Mouse (Mus musculus) 3T3-L1 (cell line): ENCODE data around the gene Il2rb.

ENCODE experiments used
- DNase-seq: peaks from one replicate; pipeline ENCODE4 v3.0.0-alpha.2; 2015; ENCODE audit warnings: low read depth, low spot score

The Il2rb gene

GRCm38 (mm10) chr15:78520112-78520715 is 25.1 kb upstream of the Il2rb start:
- no peak for DNase-seq

DNA sequence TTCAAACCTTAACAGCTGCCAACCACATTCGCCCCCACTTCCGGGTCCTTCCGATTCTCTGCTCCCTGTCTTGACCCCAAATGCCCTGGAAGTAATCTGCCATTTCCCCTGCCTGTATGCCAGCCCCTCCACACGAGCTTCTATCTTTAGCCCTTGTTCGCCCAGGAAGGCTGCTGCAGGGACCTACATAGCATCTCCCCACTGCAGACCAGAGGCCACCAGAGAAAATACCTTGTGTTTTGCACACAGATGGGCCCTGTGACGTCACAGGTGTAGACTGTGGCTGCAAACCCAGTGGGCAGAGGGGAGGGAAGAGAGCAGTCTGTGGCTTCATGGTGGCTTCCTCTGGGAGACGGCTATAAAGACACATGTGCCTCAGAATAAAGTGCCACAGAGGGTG is 23.1 kb upstream of the Il2rb start:
- DNase-seq: no peak

- DNase-seq: no peak
Measured at GRCm38 (mm10) chr15:78515759-78516158, 20.7 kb upstream of the Il2rb start.

GRCm38 (mm10) chr15:78514393-78515146 is 19.5 kb upstream of the Il2rb start:
- DNase-seq: peak; percentile 82

- DNase-seq: no peak
Measured at GRCm38 (mm10) chr15:78513019-78513418, 17.9 kb upstream of the Il2rb start.

DNA sequence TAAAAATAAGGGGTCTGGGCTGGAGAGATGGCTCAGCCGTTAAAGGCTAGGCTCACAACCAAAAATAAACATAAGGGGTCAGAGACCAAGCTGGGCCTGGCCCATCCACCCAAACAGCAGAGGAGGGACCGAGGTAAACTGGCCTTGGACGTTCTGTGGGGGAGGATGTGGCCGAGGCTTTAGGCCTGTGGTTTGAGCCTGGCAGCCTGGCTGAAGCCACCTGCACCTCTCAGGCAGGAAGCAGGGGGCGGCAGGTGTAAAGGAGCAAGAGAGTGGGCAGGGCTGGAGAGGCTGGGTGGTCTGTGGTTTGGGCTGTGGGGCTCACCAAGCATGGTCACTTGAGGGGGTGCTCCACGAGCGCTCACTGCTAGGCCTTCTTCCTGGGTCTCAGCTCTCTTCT is 16.9 kb upstream of the Il2rb start:
- DNase-seq: no peak

DNA sequence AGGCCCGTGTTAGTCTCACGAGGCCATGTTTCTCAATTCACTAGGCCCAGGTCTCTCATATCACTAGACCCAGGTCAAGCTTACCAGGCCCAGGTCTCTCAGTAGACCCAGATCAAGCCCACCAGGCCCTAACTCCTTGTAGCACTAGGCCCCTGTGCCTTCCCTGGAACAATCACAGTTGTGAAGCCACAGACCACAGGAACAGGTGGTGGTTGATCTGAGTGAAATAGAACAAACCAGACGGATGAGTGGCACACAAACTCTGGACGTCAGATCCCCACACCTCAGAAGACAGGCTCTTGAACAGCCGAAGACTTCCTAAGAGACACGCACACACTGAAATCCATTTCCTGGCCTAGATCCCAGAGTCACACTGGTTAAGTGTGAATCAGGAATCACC is 15.7 kb upstream of the Il2rb start:
- DNase-seq: no peak

DNA sequence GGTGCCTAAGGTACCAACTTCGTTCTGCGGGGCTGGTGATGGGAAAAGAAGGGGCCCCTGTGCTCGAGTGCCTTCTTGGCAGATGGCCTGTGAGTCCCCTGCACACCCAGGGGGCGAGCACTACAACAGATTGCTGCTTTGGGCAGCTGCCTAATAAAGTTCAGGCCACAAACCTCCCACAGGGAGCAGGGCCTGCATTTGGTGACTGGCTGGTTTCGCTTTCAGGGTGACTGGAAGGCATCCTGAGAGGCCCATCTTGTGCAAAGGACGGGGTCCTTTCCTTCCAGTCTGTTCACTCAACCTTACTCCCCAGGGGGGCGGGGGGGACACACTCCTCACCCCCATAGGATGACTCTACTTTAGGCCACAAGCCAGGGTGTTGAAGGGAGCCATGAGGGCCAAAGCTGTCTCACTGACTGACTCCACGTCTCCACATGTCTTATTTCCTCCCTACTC is 15.1 kb upstream of the Il2rb start:
- DNase-seq: peak; percentile 27

- no peak for DNase-seq
Measured at GRCm38 (mm10) chr15:78509297-78509899, 14.3 kb upstream of the Il2rb start.

- DNase-seq: no peak
Measured at GRCm38 (mm10) chr15:78508443-78508842, 13.4 kb upstream of the Il2rb start.

- no peak for DNase-seq
Measured at GRCm38 (mm10) chr15:78505541-78505940, 10.5 kb upstream of the Il2rb start.

DNA sequence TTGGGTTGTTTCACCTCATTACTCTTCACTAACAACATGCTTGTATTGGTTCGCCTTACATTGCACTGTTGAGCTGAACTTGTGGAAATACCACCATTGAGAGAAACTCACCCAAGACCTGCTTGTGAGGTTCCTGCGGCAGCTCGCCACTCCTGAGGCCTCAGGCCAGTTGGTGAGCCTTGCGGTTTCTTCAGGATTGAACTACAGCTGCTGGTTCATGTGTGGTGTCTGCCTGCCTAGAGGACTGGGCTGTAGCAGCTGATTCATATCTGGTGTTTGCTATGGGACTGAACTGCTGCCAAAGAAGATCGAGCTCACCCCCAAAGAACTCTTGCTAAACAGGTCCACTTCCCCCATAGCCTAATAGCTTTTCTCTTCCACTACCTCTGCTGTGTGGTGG is 9.7 kb upstream of the Il2rb start:
- no peak for DNase-seq

- DNase-seq: no peak
Measured at GRCm38 (mm10) chr15:78504013-78504412, 8.9 kb upstream of the Il2rb start.

- DNase-seq: no peak
Measured at GRCm38 (mm10) chr15:78502437-78503132, 7.5 kb upstream of the Il2rb start.

DNA sequence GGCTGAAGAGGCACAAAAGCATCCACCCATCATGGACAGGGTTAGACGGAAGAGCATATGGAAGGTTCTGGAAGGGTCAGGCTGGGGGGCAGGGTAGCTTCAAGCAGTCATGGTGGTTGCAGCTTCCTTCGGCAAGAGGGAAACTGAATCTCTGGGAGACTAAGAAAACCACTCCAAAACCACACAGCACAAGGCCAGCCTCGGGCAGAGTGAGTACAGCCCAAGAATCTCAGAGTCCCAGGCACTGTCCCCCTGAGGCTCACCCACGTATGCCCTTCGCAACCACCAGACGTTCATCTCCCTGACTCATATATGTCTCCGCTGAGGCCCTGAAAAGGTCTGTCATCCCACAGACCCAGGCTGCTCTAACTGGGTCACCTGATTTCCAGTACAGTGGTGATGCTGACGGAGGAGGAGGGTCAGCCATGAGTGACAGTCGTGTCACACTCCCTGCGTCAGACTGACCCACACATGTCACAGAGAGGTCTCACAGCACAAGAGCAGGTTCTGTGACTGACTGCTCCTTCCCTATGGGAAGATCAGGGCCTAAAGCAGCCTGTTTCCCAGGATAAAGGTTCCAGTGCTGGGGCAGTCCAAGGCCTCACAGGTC is 1.6 kb downstream of the Il2rb start:
- DNase-seq: peak; percentile 81

GRCm38 (mm10) chr15:78491301-78491700 is 3.8 kb downstream of the Il2rb start:
- no peak for DNase-seq

DNA sequence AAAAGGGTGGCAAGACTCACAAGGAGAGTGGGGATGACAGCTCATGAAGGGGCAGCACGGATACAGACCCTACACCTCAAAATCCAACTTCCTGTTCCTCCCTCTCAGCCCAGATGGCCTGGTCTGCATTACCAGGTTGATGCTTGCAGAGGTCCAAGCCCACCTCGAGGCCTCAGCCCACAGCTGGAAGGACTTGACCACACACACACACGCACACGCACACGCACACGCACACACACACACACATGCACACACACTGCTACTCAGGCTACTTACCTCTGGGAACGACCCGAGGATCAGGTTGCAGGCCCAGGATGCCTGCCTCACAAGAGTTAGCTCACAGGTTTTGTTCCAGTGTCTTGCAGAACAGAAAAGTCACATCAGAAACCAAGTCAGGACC is 5.2 kb downstream of the Il2rb start:
- no peak for DNase-seq

DNA sequence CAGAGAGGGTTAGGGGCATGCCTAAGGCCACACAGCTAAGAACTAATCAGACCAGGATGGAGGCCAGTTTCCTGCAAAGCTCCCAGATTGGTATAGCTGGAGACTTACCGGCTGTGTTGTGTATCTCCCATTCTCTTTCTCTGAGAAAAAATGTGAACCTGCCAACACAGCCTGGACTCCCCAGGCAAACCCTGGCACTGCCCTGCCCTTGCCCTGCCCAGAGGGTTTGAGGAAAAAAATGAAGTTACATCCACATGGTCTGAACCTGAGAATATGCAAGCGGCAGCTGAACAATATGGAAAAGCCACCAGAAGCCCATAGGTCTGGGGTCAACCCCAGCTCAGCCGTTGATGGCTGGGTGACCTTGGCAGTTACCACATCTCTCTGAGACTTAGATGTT is 5.8 kb downstream of the Il2rb start:
- DNase-seq: no peak

DNA sequence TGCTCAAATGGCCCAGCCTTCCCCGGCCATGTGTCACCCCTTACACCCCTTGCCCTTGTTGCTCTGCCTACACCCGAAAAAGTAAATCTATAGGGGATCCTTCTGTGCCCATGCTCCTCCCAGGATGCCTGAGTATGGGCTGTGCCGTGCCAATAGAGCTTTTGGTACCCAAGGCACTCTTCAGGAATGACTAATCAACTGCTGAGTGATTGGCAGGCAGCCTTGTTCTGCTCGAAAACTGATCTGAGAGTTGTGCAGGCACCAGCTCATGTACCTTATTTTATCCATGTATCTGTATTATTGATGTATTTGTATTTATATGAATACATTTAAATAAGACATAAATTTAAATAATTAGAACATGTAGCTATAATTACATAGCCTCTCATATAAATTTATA is 8.0 kb downstream of the Il2rb start:
- no peak for DNase-seq

- no peak for DNase-seq
Measured at GRCm38 (mm10) chr15:78486564-78486963, 8.5 kb downstream of the Il2rb start.

GRCm38 (mm10) chr15:78483311-78483710 is 11.8 kb downstream of the Il2rb start:
- peak; percentile 89 for DNase-seq

GRCm38 (mm10) chr15:78482518-78482917 is 12.6 kb downstream of the Il2rb start:
- DNase-seq: peak; percentile 42
